Mouse (Mus musculus): ENCODE results near the gene Mug2. TPM values are rescaled to one million over a fixed set of nuclear protein-coding genes. Genes with fewer than 3 reads are reported as not detected.

Mug2 gene
- total and polyA plus RNA-seq, 3 experiments, result not detected

- no peaks in the 10 kb centered on the region for H3K9me3 ChIP-seq (replicated peaks; ENCODE audit: low read length)
- no peaks in the 10 kb centered on the region for H3K4me1 ChIP-seq (ENCODE audit: control insufficient read depth in 1 of 2, insufficient read depth in 2 of 2)
- H3K36me3 ChIP-seq (replicated peaks in 1 of 2; ENCODE audit: control insufficient read depth in 1 of 2, insufficient read depth in 1 of 2, low read length in 1 of 2), result no peaks in the 10 kb centered on the region
- H3K27me3 ChIP-seq (replicated peaks), result peaks cover 37% of the 10 kb centered on the region
- dilution Hi-C loops (cut with MboI; ENCODE audit: extremely low pct_ligation_motif_present, extremely low pct_unique_long_range_greater_than_20kb, low sequenced_read_pairs), result no loop called here
- no peaks in the 10 kb centered on the region for H3K79me2 ChIP-seq (replicated peaks; ENCODE audit: control insufficient read depth, extremely low read depth, insufficient read depth, poor library complexity, severe bottlenecking)
- H3K4me2 ChIP-seq (ENCODE audit: insufficient read depth, low read depth, poor library complexity, severe bottlenecking), result no peak overlapping the region
- DNase-seq (ENCODE audit: extremely low read depth), result no peak
- no peak overlapping the region for H3K4me3 ChIP-seq (replicated peaks in 1 of 3; ENCODE audit: low read depth in 2 of 3, low read length in 2 of 3, poor library complexity in 1 of 3)
- in situ Hi-C loops (cut with MboI; ENCODE audit: low pct_ligation_motif_present, low pct_unique_long_range_greater_than_20kb, low sequenced_read_pairs), result no loop called here
- no peak overlapping the region for H3K27ac ChIP-seq (ENCODE audit: insufficient read depth, low read depth)
- H3K9ac ChIP-seq (ENCODE audit: insufficient read depth, low read depth), result no peak overlapping the region
- no peak for TF ChIP-seq USF1 (IDR thresholded peaks at IDR 0.05; ENCODE audit: low read depth, low read length)
- no peak for TF ChIP-seq UBTF (IDR thresholded peaks at IDR 0.05; ENCODE audit: low read depth, low read length)
- no peak for TF ChIP-seq MYC (IDR thresholded peaks at IDR 0.05; ENCODE audit: low read depth, low read length)
- no peak for TF ChIP-seq EP300 (IDR thresholded peaks at IDR 0.05; ENCODE audit: low read length)
- TF ChIP-seq SMC3 (IDR thresholded peaks at IDR 0.05; ENCODE audit: low read depth, low read length), result no peak
- TF ChIP-seq CHD1 (IDR thresholded peaks at IDR 0.05; ENCODE audit: low read depth, low read length), result no peak
- no peak for TF ChIP-seq RCOR1 (conservative IDR thresholded peaks at IDR 0.05; ENCODE audit: low read depth, low read length)
Observed at GRCm38 (mm10) chr6:122129521-122129920, 123.0 kb downstream of the Mug2 start.

Other genes starting within 250 kb of the Mug2 start
- gene Mug1, start 168.2 kb upstream of the Mug2 start, total RNA-seq (2012; rRNA removed), result not detected in 2 replicates
- gene Mug1, start 168.2 kb upstream of the Mug2 start, total RNA-seq (2014; rRNA removed), result not detected in 2 replicates
- gene Mug1, start 168.2 kb upstream of the Mug2 start, polyA plus RNA-seq (2012; ENCODE audit: insufficient read length, low read depth), result not detected in 2 replicates